Mouse (Mus musculus): Measurements from ENCODE around the gene Ikzf1.

DNA sequence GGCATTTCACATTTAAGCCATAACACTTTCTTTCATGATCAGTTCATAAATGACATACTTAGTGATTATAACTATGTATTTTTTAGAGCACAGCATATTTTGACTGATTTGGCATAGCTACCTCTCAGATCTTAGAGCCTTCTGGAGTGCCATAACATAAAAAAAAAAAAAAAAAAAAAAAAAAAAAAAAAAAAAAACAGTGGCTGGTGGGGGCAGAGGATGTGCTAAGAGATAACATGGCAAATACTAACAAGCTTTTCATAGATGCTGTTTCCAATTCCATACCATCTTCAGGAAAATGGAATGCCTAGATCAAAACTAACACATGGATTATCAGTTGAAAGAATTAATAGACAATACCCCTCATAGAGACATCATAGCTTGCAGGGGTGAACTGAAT is 9.7 kb upstream of the Ikzf1 start:
- TF ChIP-seq CTCF (IDR thresholded peaks at IDR 0.05; ENCODE audit: borderline replicate concordance, extremely low read depth, insufficient read depth, insufficient read length) (no peak), POLR2A (IDR thresholded peaks at IDR 0.05; ENCODE audit: borderline replicate concordance, extremely low read depth, insufficient read depth, insufficient read length, poor library complexity, severe bottlenecking) (no peak)
